Mouse (Mus musculus) lung, postnatal 10 days (tissue): Measurements from ENCODE around the gene Kxd1.

Experiments
- DNase-seq: peaks from one replicate; pipeline ENCODE4 v3.0.0; 2021

The Kxd1 gene

GRCm38 (mm10) chr8:70546412-70546811 is 18.7 kb upstream of the Kxd1 start:
- DNase-seq = peak; percentile 3

- peak; percentile 73 for DNase-seq
These were observed 16.5 kb upstream of the Kxd1 start for GRCm38 (mm10) chr8:70544200-70544687.

- DNase-seq = no peak
These were observed 13.3 kb upstream of the Kxd1 start for GRCm38 (mm10) chr8:70541081-70541480.

GRCm38 (mm10) chr8:70540507-70541071 is 12.8 kb upstream of the Kxd1 start:
- no peak for DNase-seq

GRCm38 (mm10) chr8:70540013-70540506 is 12.3 kb upstream of the Kxd1 start:
- DNase-seq = no peak

GRCm38 (mm10) chr8:70539077-70539813 is 11.5 kb upstream of the Kxd1 start, which contains the start of gene Ell:
TSS of gene Ell (plus strand) at chr8:70539457.
- peak; percentile 100 for DNase-seq

- DNase-seq = peak; percentile 100
These were observed 10.9 kb upstream of the Kxd1 start for GRCm38 (mm10) chr8:70538633-70539076.

- peak; percentile 90 for DNase-seq
These were observed 10.3 kb upstream of the Kxd1 start for GRCm38 (mm10) chr8:70538024-70538579.

- DNase-seq = no peak
These were observed 7.9 kb upstream of the Kxd1 start for GRCm38 (mm10) chr8:70535701-70536100.

- DNase-seq = peak; percentile 61
These were observed 7.5 kb upstream of the Kxd1 start for GRCm38 (mm10) chr8:70535221-70535620.

GRCm38 (mm10) chr8:70534281-70534680 is 6.5 kb upstream of the Kxd1 start:
- no peak for DNase-seq

- DNase-seq = peak; percentile 37
These were observed 2.6 kb upstream of the Kxd1 start for GRCm38 (mm10) chr8:70530314-70530713.

- DNase-seq = no peak
These were observed 2.0 kb upstream of the Kxd1 start for GRCm38 (mm10) chr8:70529741-70530161.

- DNase-seq = no peak
These were observed 1.5 kb upstream of the Kxd1 start for GRCm38 (mm10) chr8:70529299-70529698.

GRCm38 (mm10) chr8:70528182-70528797 is 534 bp upstream of the Kxd1 start:
- DNase-seq = no peak

- no peak for DNase-seq
These were observed 645 bp downstream of the Kxd1 start for GRCm38 (mm10) chr8:70527111-70527511.

GRCm38 (mm10) chr8:70522592-70523403 is 5.0 kb downstream of the Kxd1 start:
- DNase-seq = peak; percentile 97

- DNase-seq = no peak
These were observed 8.2 kb downstream of the Kxd1 start for GRCm38 (mm10) chr8:70519606-70520005.

GRCm38 (mm10) chr8:70519043-70519442 is 8.7 kb downstream of the Kxd1 start:
- DNase-seq = no peak

- DNase-seq = no peak
These were observed 9.7 kb downstream of the Kxd1 start for GRCm38 (mm10) chr8:70517940-70518643.

GRCm38 (mm10) chr8:70513441-70513840 is 14.3 kb downstream of the Kxd1 start:
- DNase-seq = peak; percentile 39
